Mouse (Mus musculus): Measurements from ENCODE around the gene Zfy1.
"Not testable (repeated sequence)": the region's sequence is repeated elsewhere in the genome, so short reads cannot be mapped to it uniquely, and the experiment has no call there.

Zfy1 gene

DNA sequence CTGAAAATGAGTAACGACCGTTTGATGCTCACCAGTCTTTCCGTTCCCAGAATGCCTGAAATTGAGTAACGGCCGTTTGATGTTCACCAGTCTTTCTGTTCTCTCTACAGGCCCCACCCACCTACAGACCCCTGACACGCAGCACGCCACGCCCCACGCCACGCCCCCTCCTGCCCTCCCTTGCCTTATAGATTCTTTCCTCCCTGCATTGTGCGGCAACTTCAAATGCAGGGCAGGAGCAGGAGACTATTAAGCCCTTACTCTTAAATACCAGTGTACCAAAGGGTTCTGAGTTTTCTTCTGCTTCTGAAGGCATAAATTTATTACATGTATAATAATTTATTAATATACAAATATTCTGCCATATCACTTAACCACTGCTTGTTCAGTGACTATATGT, at the start of gene Zfy1:
Gene Zfy1 (minus strand): TSS at position 101 of the 400 bp plus-strand sequence.
- in situ Hi-C loops (cut with MboI): not testable (repeated sequence)

DNA sequence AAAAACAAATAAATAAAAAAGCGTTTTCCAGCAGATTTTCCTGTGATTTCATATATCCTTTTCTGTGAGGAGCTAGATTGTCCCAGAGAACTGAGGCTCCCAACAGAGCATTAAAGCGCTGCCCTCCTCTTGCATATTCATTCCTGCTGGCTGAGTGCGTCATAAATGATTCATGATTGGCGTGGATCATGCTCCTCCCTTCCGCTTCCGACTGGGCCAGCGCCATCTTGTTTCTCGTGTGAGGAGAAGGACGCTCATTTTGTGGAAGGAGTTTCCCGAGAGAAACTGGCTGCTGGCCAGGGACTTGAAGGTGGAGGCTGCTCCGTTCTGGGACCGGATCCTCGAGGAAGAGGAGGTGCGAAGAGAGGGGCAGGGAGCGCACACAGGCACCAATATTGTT, 21.2 kb upstream of the Zfy1 start, which contains the start of gene Uba1y:
Gene Uba1y (plus strand): TSS at position 254 of the 400 bp plus-strand sequence.
- in situ Hi-C loops (cut with MboI): no loop called here

DNA sequence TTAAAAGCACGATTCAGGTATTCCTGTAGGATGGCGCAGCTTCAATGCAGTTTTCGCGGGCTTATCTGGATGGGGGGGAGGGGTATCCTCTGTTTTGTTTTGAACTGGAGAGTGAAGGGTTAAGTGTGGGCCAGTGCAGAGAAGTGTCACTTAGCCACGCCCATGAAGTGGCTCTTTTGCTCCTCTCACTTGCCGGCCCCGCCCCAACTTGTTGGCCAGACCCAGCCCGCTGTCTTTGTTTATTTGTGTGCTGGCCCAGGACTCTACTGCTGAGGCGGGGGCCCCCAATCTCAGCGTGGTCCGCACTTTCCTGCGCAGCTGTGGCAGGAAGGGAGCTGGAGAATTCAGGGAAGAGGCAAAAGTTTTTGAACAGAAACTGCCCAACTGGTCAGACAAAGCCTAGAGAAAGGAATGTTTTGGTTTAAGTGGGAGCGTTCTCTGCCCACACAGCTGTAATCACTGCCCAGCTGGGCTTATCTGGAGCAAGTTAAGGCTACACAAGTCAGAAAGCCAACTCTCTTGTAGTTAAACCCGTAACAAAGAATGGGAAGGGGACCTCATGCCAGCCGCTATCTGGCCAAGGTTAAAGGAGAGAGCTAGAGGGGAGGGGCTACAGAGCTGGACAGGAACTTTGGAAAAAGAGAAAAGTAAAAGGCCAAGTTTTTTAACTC, 11.9 kb upstream of the Zfy1 start:
- in situ Hi-C loops (cut with MboI): no loop called here
